Mouse (Mus musculus) MEL (cell line): ENCODE measurements around the gene Ghr. TPM values are rescaled to one million over a fixed set of nuclear protein-coding genes. Genes with fewer than 3 reads are reported as not detected.

Experiments
- DNase-seq: peaks from one replicate; pipeline ENCODE4 v3.0.0; 2011; ENCODE audit warnings: low read depth, low spot score
- H3K27ac ChIP-seq: 2 replicates; pipeline ENCODE4 v1.5.1; 2012; ENCODE audit warnings: low read depth, mild to moderate bottlenecking, control low read depth, low read length, moderate library complexity; ENCODE audit not compliant: control insufficient read depth
- H3K27me3 ChIP-seq, 2 experiments: fragments of 150-350 bp in 1 of 2; sonication (generic) in 1 of 2; 2 replicates each; pipeline ENCODE4 v1.6.1; 2012; ENCODE audit warnings: low read length in 2 of 2, mild to moderate bottlenecking in 2 of 2, improper control_type of control experiment in 1 of 2, moderate library complexity in 1 of 2; ENCODE audit not compliant: insufficient read depth in 2 of 2, control insufficient read depth in 1 of 2
- H3K36me3 ChIP-seq, 2 experiments: 2 replicates each; pipeline ENCODE4 v1.6.1; 2012 to 2014; ENCODE audit warnings: low read length in 2 of 2, improper control_type of control experiment in 1 of 2, inconsistent platforms in 1 of 2, mild to moderate bottlenecking in 1 of 2; ENCODE audit not compliant: insufficient read depth in 2 of 2, control insufficient read depth in 1 of 2
- H3K4me1 ChIP-seq, 2 experiments: fragments of 150-350 bp in 1 of 2; sonication (generic) in 1 of 2; 2 replicates each; pipeline ENCODE4 v1.6.1; 2012; ENCODE audit warnings: low read length in 2 of 2, improper control_type of control experiment in 1 of 2, mild to moderate bottlenecking in 1 of 2; ENCODE audit not compliant: insufficient read depth in 2 of 2, control insufficient read depth in 1 of 2
- H3K4me3 ChIP-seq, 2 experiments: fragments of 150-350 bp in 1 of 2; sonication (generic) in 1 of 2; 2 replicates each; pipeline ENCODE4 v1.5.1; 2012; ENCODE audit warnings: low read depth in 2 of 2, low read length in 2 of 2, mild to moderate bottlenecking in 2 of 2, moderate library complexity in 2 of 2, control low read depth in 1 of 2, improper control_type of control experiment in 1 of 2; ENCODE audit not compliant: control insufficient read depth in 1 of 2, insufficient read depth in 1 of 2
- H3K79me2 ChIP-seq: 2 replicates; pipeline ENCODE4 v1.6.1; 2012; ENCODE audit warnings: mild to moderate bottlenecking, low read length, moderate library complexity; ENCODE audit not compliant: control insufficient read depth, poor library complexity, insufficient read depth
- H3K9ac ChIP-seq: 2 replicates; pipeline ENCODE4 v1.6.1; 2012; ENCODE audit warnings: low read depth, mild to moderate bottlenecking, control low read depth, low read length, moderate library complexity; ENCODE audit not compliant: control insufficient read depth, poor library complexity, severe bottlenecking
- H3K9me3 ChIP-seq: fragments of 150-350 bp; sonication (generic); replicated peaks from 2 replicates; pipeline ENCODE4 v1.6.1; 2012; ENCODE audit warnings: mild to moderate bottlenecking, low read length, improper control_type of control experiment, moderate library complexity; ENCODE audit not compliant: insufficient read depth
- CHD1 ChIP-seq: IDR thresholded peaks from 2 replicates; pipeline ENCODE4 v1.6.1; 2012; ENCODE audit warnings: low read depth, mild to moderate bottlenecking, inconsistent platforms, low read length, improper control_type of control experiment
- CHD2 ChIP-seq: IDR thresholded peaks from 2 replicates; pipeline ENCODE4 v1.6.1; 2011; ENCODE audit warnings: low read length, improper control_type of control experiment
- GATA1 ChIP-seq: IDR thresholded peaks from 2 replicates; pipeline ENCODE4 v1.6.1; 2011; ENCODE audit warnings: low read depth, low read length, improper control_type of control experiment
- KAT2A ChIP-seq: conservative IDR thresholded peaks from 2 replicates; pipeline ENCODE4 v1.6.1; 2012; ENCODE audit warnings: low read depth, low read length, improper control_type of control experiment, inconsistent platforms
- MAFK ChIP-seq: IDR thresholded peaks from 2 replicates; pipeline ENCODE4 v1.6.1; 2011; ENCODE audit warnings: low read depth, mild to moderate bottlenecking, low read length, improper control_type of control experiment, borderline replicate concordance
- MAZ ChIP-seq: IDR thresholded peaks from 2 replicates; pipeline ENCODE4 v1.6.1; 2012; ENCODE audit warnings: low read depth, mild to moderate bottlenecking, inconsistent platforms, low read length, improper control_type of control experiment
- MYB ChIP-seq: IDR thresholded peaks from 2 replicates; pipeline ENCODE4 v1.6.1; 2011; ENCODE audit warnings: mild to moderate bottlenecking, low read depth, low read length, improper control_type of control experiment
- MYC ChIP-seq: IDR thresholded peaks from 2 replicates; pipeline ENCODE4 v1.6.1; 2011; ENCODE audit warnings: low read depth, mild to moderate bottlenecking, low read length, improper control_type of control experiment, moderate library complexity
- NELFE ChIP-seq: IDR thresholded peaks from 2 replicates; pipeline ENCODE4 v1.6.1; 2011; ENCODE audit warnings: low read depth, low read length, improper control_type of control experiment
- POLR2A ChIP-seq, 2 experiments: IDR thresholded peaks; 2 replicates each; pipeline ENCODE4 v1.6.1; 2011 to 2012; ENCODE audit warnings: low read length in 2 of 2, mild to moderate bottlenecking in 2 of 2, control low read depth in 1 of 2, improper control_type of control experiment in 1 of 2, low read depth in 1 of 2, moderate library complexity in 1 of 2; ENCODE audit not compliant: control insufficient read depth in 1 of 2, insufficient read depth in 1 of 2, poor library complexity in 1 of 2
- RAD21 ChIP-seq: IDR thresholded peaks from 2 replicates; pipeline ENCODE4 v1.6.1; 2011; ENCODE audit warnings: mild to moderate bottlenecking, low read depth, low read length, improper control_type of control experiment
- RCOR1 ChIP-seq: IDR thresholded peaks from 2 replicates; pipeline ENCODE4 v1.6.1; 2012; ENCODE audit warnings: low read depth, mild to moderate bottlenecking, inconsistent platforms, low read length, improper control_type of control experiment
- TAL1 ChIP-seq: IDR thresholded peaks from 2 replicates; pipeline ENCODE4 v1.6.1; 2012; ENCODE audit warnings: mild to moderate bottlenecking, inconsistent platforms, low read length, moderate library complexity, mixed read lengths
- TCF12 ChIP-seq: IDR thresholded peaks from 2 replicates; pipeline ENCODE4 v1.6.1; 2014; ENCODE audit warnings: low read depth, mild to moderate bottlenecking, inconsistent platforms, low read length, improper control_type of control experiment, moderate library complexity
- USF2 ChIP-seq, 2 experiments: IDR thresholded peaks; 2 replicates each; pipeline ENCODE4 v1.6.1; 2011 to 2012; ENCODE audit warnings: improper control_type of control experiment in 2 of 2, low read length in 2 of 2, borderline replicate concordance in 1 of 2, inconsistent platforms in 1 of 2, low read depth in 1 of 2, mild to moderate bottlenecking in 1 of 2; ENCODE audit not compliant: insufficient read depth in 1 of 2
- polyA plus RNA-seq, 2 experiments: library from polyadenylated mRNA; stranded (reverse) in 1 of 2; unstranded in 1 of 2; fragments of >175 nt in 1 of 2; fragments of >200 nt in 1 of 2; gene quantifications; 2 replicates each; pipeline versions ENCODE4 v1.2.1 to v1.2.4; 2012; ENCODE audit warnings: low replicate concordance in 2 of 2, low read depth in 1 of 2; ENCODE audit not compliant: insufficient read length in 2 of 2, insufficient read depth in 1 of 2, missing spikeins in 1 of 2
- total RNA-seq: library from RNA; depleted of rRNA; stranded (reverse); fragments of 300-350 nt; gene quantifications from 2 replicates; pipeline ENCODE4 v1.2.3, GENCODE M21; 2012

Ghr gene
- total and polyA plus RNA-seq, 3 experiments = 0.07 TPM; not detected in 2

DNA sequence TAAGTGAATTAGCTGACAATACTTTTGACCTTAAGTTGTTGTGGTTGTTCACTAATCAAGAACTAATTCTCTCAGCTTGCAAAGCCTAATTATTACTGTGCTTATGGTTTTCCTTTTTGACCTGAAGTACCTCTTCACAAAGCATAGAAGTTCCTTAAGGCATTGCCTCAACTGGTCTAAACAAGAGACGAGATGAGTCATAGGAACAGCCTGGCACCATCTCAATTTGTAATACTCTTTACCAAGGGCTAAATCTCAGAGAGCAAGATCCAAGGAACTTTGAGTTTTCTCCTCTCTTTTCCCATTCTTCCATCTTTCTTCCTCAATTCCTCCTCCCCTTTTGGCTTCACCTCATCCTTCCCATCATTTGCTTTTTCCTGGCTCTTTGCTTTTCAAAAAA lies 69.3 kb downstream of the Ghr start:
- Histone ChIP-seq H3K4me3 (no peak overlapping the region), H3K4me1 (no peaks in the 10 kb centered on the region), H3K36me3 (no peaks in the 10 kb centered on the region), H3K9ac (no peak overlapping the region), H3K27ac (no peak overlapping the region), H3K9me3 (no peaks in the 10 kb centered on the region)
- no peak for DNase-seq
- TF ChIP-seq MYB (no peak), NELFE (no peak), MYC (no peak), USF2 (IDR thresholded peaks at IDR 0.05; ENCODE audit: borderline replicate concordance in 1 of 2, insufficient read depth in 1 of 2, low read depth in 1 of 2, low read length in 2 of 2) (no peak), TCF12 (no peak), KAT2A (no peak), POLR2A (IDR thresholded peaks at IDR 0.05; ENCODE audit: control insufficient read depth in 1 of 2, insufficient read depth in 1 of 2, low read depth in 1 of 2, low read length in 2 of 2, poor library complexity in 1 of 2) (no peak), MAZ (no peak), TAL1 (no peak), CHD2 (no peak), MAFK (no peak)
- TF ChIP-seq, all 39 proteins: peak for 0
- Histone ChIP-seq H3K27me3 (no peaks in the 10 kb centered on the region), H3K79me2 (no peaks in the 10 kb centered on the region)

DNA sequence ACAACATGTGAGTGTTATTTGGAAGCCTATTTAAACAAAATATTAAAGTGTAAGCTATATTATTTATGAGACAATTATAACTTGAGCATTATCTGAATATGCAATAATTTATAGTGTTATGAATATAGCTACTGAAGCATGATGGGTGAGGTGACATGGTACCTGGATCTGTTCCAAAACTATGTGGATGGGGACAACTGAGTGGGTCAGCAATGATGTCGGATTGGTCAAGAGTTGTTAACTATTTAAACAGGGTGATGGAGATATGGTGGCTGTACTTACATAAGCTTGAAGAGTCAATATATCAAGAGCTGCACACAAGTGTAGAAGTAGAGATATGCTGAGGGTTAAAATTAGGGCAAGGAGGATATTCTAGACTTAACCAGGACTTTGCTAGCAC lies 70.9 kb downstream of the Ghr start:
- H3K36me3 ChIP-seq = no peaks in the 10 kb centered on the region
- DNase-seq = no peak
- no peak overlapping the region for H3K27ac ChIP-seq
- no peak overlapping the region for H3K4me3 ChIP-seq
- no peaks in the 10 kb centered on the region for H3K79me2 ChIP-seq
- TF ChIP-seq RCOR1 = no peak
- H3K9me3 ChIP-seq = no peaks in the 10 kb centered on the region
- H3K27me3 ChIP-seq = no peaks in the 10 kb centered on the region
- no peaks in the 10 kb centered on the region for H3K4me1 ChIP-seq
- H3K9ac ChIP-seq = no peak overlapping the region

DNA sequence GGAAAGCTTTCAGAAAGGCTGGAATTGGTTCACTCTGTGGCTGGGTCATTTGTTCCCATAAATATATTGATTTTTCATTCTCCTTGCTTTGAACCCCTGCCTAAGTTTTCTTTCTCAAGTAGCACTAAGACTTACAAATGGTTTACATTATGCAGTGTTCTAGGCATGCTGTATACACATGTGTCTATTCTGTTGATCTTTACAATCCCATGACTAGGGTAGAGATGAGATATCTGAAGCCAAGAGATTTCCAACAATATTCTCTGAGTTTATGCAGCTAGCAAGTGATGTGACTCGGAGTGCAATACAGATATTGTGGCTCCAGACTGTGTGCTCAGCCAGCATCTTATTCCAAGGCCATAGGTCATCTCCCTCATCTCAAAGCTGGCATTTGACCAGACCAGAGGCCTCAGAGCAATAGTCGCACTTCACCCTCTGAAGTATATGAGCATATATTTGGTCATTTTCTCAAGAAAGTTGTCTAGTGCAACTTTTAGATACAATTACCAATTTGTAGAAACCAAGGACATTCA lies 71.6 kb downstream of the Ghr start:
- Histone ChIP-seq H3K4me3 (no peak overlapping the region), H3K9me3 (no peaks in the 10 kb centered on the region), H3K36me3 (no peaks in the 10 kb centered on the region), H3K4me1 (no peaks in the 10 kb centered on the region), H3K27me3 (no peaks in the 10 kb centered on the region), H3K27ac (no peak overlapping the region), H3K79me2 (no peaks in the 10 kb centered on the region), H3K9ac (no peak overlapping the region)
- no peak for DNase-seq
- TF ChIP-seq CHD1 = no peak
- TF ChIP-seq RAD21 = no peak
- TF ChIP-seq USF2 (IDR thresholded peaks at IDR 0.05; ENCODE audit: borderline replicate concordance in 1 of 2, insufficient read depth in 1 of 2, low read depth in 1 of 2, low read length in 2 of 2) = no peak
- TF ChIP-seq TCF12 = no peak
- no peak for TF ChIP-seq GATA1
